10 mouse cellular contexts compared by ENCODE assay signal in genomic region chr2:75061456-75062188, GRCm38 (mm10).
DNase-seq lines count a peak whose midpoint lies in the region; ATAC-seq lines count a peak whose summit lies in the region.
"Had no signal": no experiment of that assay in that cellular context is flagged by ENCODE, and none has a peak within 500 bp of the region (broad histone marks: within the 10 kb centered on the region; RNA-seq: fewer than 3 reads in every experiment).

No protein-coding gene starts in this region.

- H3K27ac ChIP-seq in embryonic facial prominence, embryonic 12.5 days: no peak overlapping the region
- H3K27ac ChIP-seq in embryonic facial prominence, embryonic 10.5 days (replicated peaks): no peak overlapping the region
- peak overlapping the region; percentile 76 for H3K27ac ChIP-seq in neural tube, embryonic 13.5 days (replicated peaks)
- H3K27ac ChIP-seq: liver, embryonic 15.5 days; midbrain, embryonic 12.5 days had no signal

- H3K4me2 ChIP-seq in embryonic facial prominence, embryonic 12.5 days (replicated peaks): no peak overlapping the region
- H3K4me2 ChIP-seq in neural tube, embryonic 13.5 days: no peak overlapping the region
- H3K4me2 ChIP-seq: liver, embryonic 15.5 days; midbrain, embryonic 12.5 days had no signal

- DNase-seq in embryonic facial prominence, embryonic 10.5 days (ENCODE audit: low spot score): no peak
- DNase-seq in kidney, postnatal 10 days: peak; percentile 19
- no peak for DNase-seq in kidney, adult 18-20 months
- DNase-seq in cerebellum, postnatal 36 days: peak; percentile 11 to 14
- no peak for DNase-seq in right cerebral cortex, postnatal 36 days (ENCODE audit: low spot score in 2 of 2)
- DNase-seq in left cerebral cortex, adult 18-20 months (ENCODE audit: low spot score in 2 of 2): no peak

- no peak overlapping the region for H3K9ac ChIP-seq in embryonic facial prominence, embryonic 12.5 days
- H3K9ac ChIP-seq in neural tube, embryonic 13.5 days: no peak overlapping the region
- H3K9ac ChIP-seq: liver, embryonic 15.5 days; midbrain, embryonic 12.5 days had no signal

- H3K4me3 ChIP-seq in embryonic facial prominence, embryonic 12.5 days: no peak overlapping the region
- no peak overlapping the region for H3K4me3 ChIP-seq in embryonic facial prominence, embryonic 10.5 days
- H3K4me3 ChIP-seq in neural tube, embryonic 13.5 days: no peak overlapping the region
- H3K4me3 ChIP-seq: liver, embryonic 15.5 days; midbrain, embryonic 12.5 days had no signal

- 61% methylated on average over 12 of the region's 12 CpGs for WGBS in embryonic facial prominence, embryonic 12.5 days
- whole genome bisulfite sequencing in embryonic facial prominence, embryonic 10.5 days: 73% methylated on average over 12 of the region's 12 CpGs
- 29% methylated on average over 12 of the region's 12 CpGs for WGBS in neural tube, embryonic 13.5 days

- H3K9me3 ChIP-seq in embryonic facial prominence, embryonic 12.5 days: no peaks in the 10 kb centered on the region
- H3K9me3 ChIP-seq in embryonic facial prominence, embryonic 10.5 days: no peaks in the 10 kb centered on the region
- no peaks in the 10 kb centered on the region for H3K9me3 ChIP-seq in neural tube, embryonic 13.5 days
- H3K9me3 ChIP-seq: liver, embryonic 15.5 days; midbrain, embryonic 12.5 days had no signal

- H3K4me1 ChIP-seq in embryonic facial prominence, embryonic 12.5 days: 0 out of 2 replicates have a peak, but pooled peaks cover 2% of the 10 kb centered on the region
- peaks cover 31% of the 10 kb centered on the region for H3K4me1 ChIP-seq in embryonic facial prominence, embryonic 10.5 days
- peaks cover 43% of the 10 kb centered on the region for H3K4me1 ChIP-seq in neural tube, embryonic 13.5 days (replicated peaks)
- H3K4me1 ChIP-seq: liver, embryonic 15.5 days had no signal

- H3K27me3 ChIP-seq in embryonic facial prominence, embryonic 12.5 days: peaks cover 17% of the 10 kb centered on the region; the same call in 1 of the 2 replicates
- H3K27me3 ChIP-seq in embryonic facial prominence, embryonic 10.5 days (replicated peaks; ENCODE audit: low read depth, poor library complexity, severe bottlenecking): peaks cover 49% of the 10 kb centered on the region
- H3K27me3 ChIP-seq in neural tube, embryonic 13.5 days: peaks cover 5% of the 10 kb centered on the region; the same call in 1 of the 2 replicates

- ATAC-seq in embryonic facial prominence, embryonic 12.5 days (ENCODE audit: insufficient number of reproducible peaks, insufficient read depth, low FRiP score, low TSS enrichment): 0 out of 2 replicates have a peak, but pooled peaks have one; percentile 49
- peak; percentile 58 for ATAC-seq in neural tube, embryonic 13.5 days (ENCODE audit: low read depth)

- no peaks in the 10 kb centered on the region for H3K36me3 ChIP-seq in embryonic facial prominence, embryonic 12.5 days
- H3K36me3 ChIP-seq in embryonic facial prominence, embryonic 10.5 days (replicated peaks): no peaks in the 10 kb centered on the region
- no peaks in the 10 kb centered on the region for H3K36me3 ChIP-seq in neural tube, embryonic 13.5 days
- H3K36me3 ChIP-seq: liver, embryonic 15.5 days; midbrain, embryonic 12.5 days had no signal

Comparison
In these comparisons a context has a peak if more than half of its experiments do, and no peak if none do; other contexts are left out.
1. DNase-seq: peak in kidney, postnatal 10 days (single experiment) and cerebellum, postnatal 36 days (2 of 2); none in embryonic facial prominence, embryonic 10.5 days (single experiment), kidney, adult 18-20 months (single experiment), right cerebral cortex, postnatal 36 days (0 of 2) and left cerebral cortex, adult 18-20 months (0 of 2).